Mouse (Mus musculus) heart, embryonic 15.5 days (tissue): Measurements from ENCODE around the gene 1700069L16Rik. TPM values are rescaled to one million over a fixed set of nuclear protein-coding genes. Genes with fewer than 3 reads are reported as not detected.

ENCODE experiments used
- ATAC-seq: fragments of 200-750 bp; cut with Nextera tagmentation; replicated peaks from 2 replicates; pipeline ENCODE4 v1.8.0; 2017; ENCODE audit warnings: low read depth, moderate TSS enrichment; ENCODE audit not compliant: insufficient number of reproducible peaks, insufficient read depth, low FRiP score
- H3K27ac ChIP-seq: fragments of 300-500 bp; sonication (generic); 2 replicates; pipeline ENCODE4 v1.5.1; 2015; ENCODE audit warnings: mild to moderate bottlenecking, inconsistent platforms
- H3K27me3 ChIP-seq: fragments of 300-500 bp; sonication (generic); 2 replicates; pipeline ENCODE4 v1.6.1; 2015; ENCODE audit warnings: inconsistent platforms
- H3K36me3 ChIP-seq: fragments of 300-500 bp; sonication (generic); 2 replicates; pipeline ENCODE4 v1.6.1; 2015; ENCODE audit warnings: mild to moderate bottlenecking, inconsistent platforms
- H3K4me1 ChIP-seq: fragments of 300-500 bp; sonication (generic); replicated peaks from 2 replicates; pipeline ENCODE4 v1.6.1; 2015; ENCODE audit warnings: inconsistent platforms
- H3K4me2 ChIP-seq: fragments of 300-500 bp; sonication (generic); 2 replicates; pipeline ENCODE4 v1.6.1; 2015; ENCODE audit warnings: inconsistent platforms, mild to moderate bottlenecking, moderate library complexity
- H3K4me3 ChIP-seq: fragments of 300-500 bp; sonication (generic); 2 replicates; pipeline ENCODE4 v1.5.1; 2015; ENCODE audit warnings: mild to moderate bottlenecking, inconsistent platforms
- H3K9ac ChIP-seq: fragments of 300-500 bp; sonication (generic); 2 replicates; pipeline ENCODE4 v1.6.1; 2015; ENCODE audit warnings: mild to moderate bottlenecking, inconsistent platforms
- H3K9me3 ChIP-seq: fragments of 300-500 bp; sonication (generic); replicated peaks from 2 replicates; pipeline ENCODE4 v1.6.1; 2016; ENCODE audit warnings: inconsistent platforms
- WGBS: fragments of 180-500 bp; shearing (Covaris S2); methylation state at CpG from one replicate; pipeline ENCODE4 v1.1.7; 2015; ENCODE audit warnings: mixed read lengths; 5-methylcytosine and 5-hydroxymethylcytosine counted together
- polyA plus RNA-seq: library from polyadenylated mRNA; unstranded; fragments of >200 nt; fragmentation: Nextera tagmentation; extraction: Ambion mirVana; gene quantifications from 2 replicates; pipeline ENCODE4 v1.2.1, GENCODE M21; 2015

1700069L16Rik gene
- polyA plus RNA-seq, 1 experiment from 2014 or later = not detected

GRCm38 (mm10) chr5:113751521-113752157 is 27.1 kb upstream of the 1700069L16Rik start:
- Histone ChIP-seq H3K9ac (no peak overlapping the region), H3K27ac (no peak overlapping the region), H3K4me1 (no peaks in the 10 kb centered on the region), H3K36me3 (peaks cover 98% of the 10 kb centered on the region), H3K4me2 (no peak overlapping the region), H3K4me3 (no peak overlapping the region), H3K27me3 (no peaks in the 10 kb centered on the region), H3K9me3 (no peaks in the 10 kb centered on the region)
- ATAC-seq = no peak
- 81% methylated on average over 9 of the region's 9 CpGs for WGBS

GRCm38 (mm10) chr5:113748556-113749331 is 24.2 kb upstream of the 1700069L16Rik start:
- no peak for ATAC-seq
- H3K9ac ChIP-seq = no peak overlapping the region
- peaks cover 99% of the 10 kb centered on the region for H3K36me3 ChIP-seq
- no peak overlapping the region for H3K27ac ChIP-seq
- no peak overlapping the region for H3K4me3 ChIP-seq
- no peaks in the 10 kb centered on the region for H3K4me1 ChIP-seq
- WGBS = 93% methylated on average over 13 of the region's 13 CpGs
- H3K4me2 ChIP-seq = no peak overlapping the region
- no peaks in the 10 kb centered on the region for H3K9me3 ChIP-seq
- H3K27me3 ChIP-seq = no peaks in the 10 kb centered on the region

- Histone ChIP-seq H3K9me3 (no peaks in the 10 kb centered on the region), H3K27ac (no peak overlapping the region), H3K4me3 (no peak overlapping the region), H3K27me3 (no peaks in the 10 kb centered on the region), H3K9ac (no peak overlapping the region), H3K4me1 (no peaks in the 10 kb centered on the region), H3K36me3 (peaks cover 99% of the 10 kb centered on the region), H3K4me2 (no peak overlapping the region)
- 88% methylated on average over 5 of the region's 5 CpGs for WGBS
- ATAC-seq = no peak
Measured at GRCm38 (mm10) chr5:113747629-113748028, 23.1 kb upstream of the 1700069L16Rik start.

- WGBS = 87% methylated on average over 11 of the region's 11 CpGs
- Histone ChIP-seq H3K4me2 (no peak overlapping the region), H3K27me3 (no peaks in the 10 kb centered on the region), H3K4me1 (peaks cover 16% of the 10 kb centered on the region), H3K4me3 (no peak overlapping the region), H3K36me3 (peaks cover 50% of the 10 kb centered on the region), H3K27ac (no peak overlapping the region), H3K9ac (no peak overlapping the region), H3K9me3 (no peaks in the 10 kb centered on the region)
- no peak for ATAC-seq
Measured at GRCm38 (mm10) chr5:113737607-113738237, 13.2 kb upstream of the 1700069L16Rik start.

GRCm38 (mm10) chr5:113736522-113737164 is 12.1 kb upstream of the 1700069L16Rik start:
- 33% methylated on average over 15 of the region's 15 CpGs for WGBS
- no peak for ATAC-seq
- H3K4me3 ChIP-seq = peak overlapping the region; percentile 77
- peak overlapping the region; percentile 92; the same call in 1 of the 2 replicates for H3K27ac ChIP-seq
- H3K4me2 ChIP-seq = peak overlapping the region; percentile 90
- H3K9me3 ChIP-seq = no peaks in the 10 kb centered on the region
- H3K27me3 ChIP-seq = no peaks in the 10 kb centered on the region
- H3K9ac ChIP-seq = peak overlapping the region; percentile 66
- peaks cover 41% of the 10 kb centered on the region for H3K36me3 ChIP-seq
- H3K4me1 ChIP-seq = peaks cover 16% of the 10 kb centered on the region

GRCm38 (mm10) chr5:113736113-113736502 is 11.5 kb upstream of the 1700069L16Rik start:
- Histone ChIP-seq H3K9ac (peak overlapping the region; percentile 66), H3K4me3 (peak overlapping the region; percentile 77), H3K4me2 (peak overlapping the region; percentile 90), H3K27ac (peak overlapping the region; percentile 92), H3K4me1 (peaks cover 16% of the 10 kb centered on the region), H3K36me3 (peaks cover 36% of the 10 kb centered on the region), H3K9me3 (no peaks in the 10 kb centered on the region), H3K27me3 (no peaks in the 10 kb centered on the region)
- WGBS = 3% methylated on average over 10 of the region's 10 CpGs
- peak; percentile 19; the same call in 1 of the 2 replicates for ATAC-seq

- peak within 1 kb of the TSS; percentile 77 for H3K4me3 ChIP-seq
- H3K36me3 ChIP-seq = peaks cover 30% of the 10 kb centered on the region
- no peaks in the 10 kb centered on the region for H3K27me3 ChIP-seq
- H3K9me3 ChIP-seq = no peaks in the 10 kb centered on the region
- 1% methylated on average over 71 of the region's 71 CpGs for WGBS
- peak within 1 kb of the TSS; percentile 90 for H3K4me2 ChIP-seq
- ATAC-seq = peak; percentile 95
- H3K27ac ChIP-seq = peak within 1 kb of the TSS; percentile 92
- H3K9ac ChIP-seq = peak within 1 kb of the TSS; percentile 66
- H3K4me1 ChIP-seq = peaks cover 16% of the 10 kb centered on the region
Measured at GRCm38 (mm10) chr5:113735345-113736112, 11.0 kb upstream of the 1700069L16Rik start, which contains the start of gene Ficd. Gene Ficd, plus strand, starts transcription at chr5:113735803.

- Histone ChIP-seq H3K36me3 (peaks cover 24% of the 10 kb centered on the region), H3K9ac (peak overlapping the region; percentile 54), H3K9me3 (no peaks in the 10 kb centered on the region), H3K4me2 (peak overlapping the region; percentile 74), H3K27me3 (no peaks in the 10 kb centered on the region), H3K4me1 (peaks cover 16% of the 10 kb centered on the region), H3K27ac (peak overlapping the region; percentile 92), H3K4me3 (peak overlapping the region; percentile 77)
- 35% methylated on average over 7 of the region's 7 CpGs for WGBS
- no peak for ATAC-seq
Measured at GRCm38 (mm10) chr5:113735023-113735344, 10.4 kb upstream of the 1700069L16Rik start.

- Histone ChIP-seq H3K4me2 (no peak overlapping the region), H3K4me1 (peaks cover 16% of the 10 kb centered on the region), H3K9ac (no peak overlapping the region), H3K27ac (no peak overlapping the region), H3K4me3 (no peak overlapping the region), H3K9me3 (no peaks in the 10 kb centered on the region), H3K36me3 (peaks cover 18% of the 10 kb centered on the region), H3K27me3 (no peaks in the 10 kb centered on the region)
- no peak for ATAC-seq
- WGBS = 71% methylated on average over 5 of the region's 5 CpGs
Measured at GRCm38 (mm10) chr5:113734376-113734775, 9.8 kb upstream of the 1700069L16Rik start.

GRCm38 (mm10) chr5:113732182-113732581 is 7.6 kb upstream of the 1700069L16Rik start:
- ATAC-seq = no peak
- 21% methylated on average over 6 of the region's 6 CpGs for WGBS
- no peak overlapping the region for H3K9ac ChIP-seq
- no peaks in the 10 kb centered on the region for H3K36me3 ChIP-seq
- H3K27me3 ChIP-seq = peaks cover 3% of the 10 kb centered on the region
- H3K27ac ChIP-seq = no peak overlapping the region
- H3K9me3 ChIP-seq = no peaks in the 10 kb centered on the region
- no peak overlapping the region for H3K4me3 ChIP-seq
- peaks cover 13% of the 10 kb centered on the region for H3K4me1 ChIP-seq
- no peak overlapping the region for H3K4me2 ChIP-seq
